Mouse (Mus musculus) cerebellum, adult 9-11 months (tissue): ENCODE measurements around the gene Txndc11.
"Not testable (repeated sequence)": the region's sequence is repeated elsewhere in the genome, so short reads cannot be mapped to it uniquely, and the experiment has no call there.

ENCODE experiments used
- DNase-seq: peaks from one replicate; pipeline ENCODE4 v3.0.0; 2022

Txndc11 gene

GRCm38 (mm10) chr16:11134348-11135344, at the start of gene Txndc11:
Txndc11 (minus strand) TSS chr16:11134650.
- peak; percentile 99 for DNase-seq

DNA sequence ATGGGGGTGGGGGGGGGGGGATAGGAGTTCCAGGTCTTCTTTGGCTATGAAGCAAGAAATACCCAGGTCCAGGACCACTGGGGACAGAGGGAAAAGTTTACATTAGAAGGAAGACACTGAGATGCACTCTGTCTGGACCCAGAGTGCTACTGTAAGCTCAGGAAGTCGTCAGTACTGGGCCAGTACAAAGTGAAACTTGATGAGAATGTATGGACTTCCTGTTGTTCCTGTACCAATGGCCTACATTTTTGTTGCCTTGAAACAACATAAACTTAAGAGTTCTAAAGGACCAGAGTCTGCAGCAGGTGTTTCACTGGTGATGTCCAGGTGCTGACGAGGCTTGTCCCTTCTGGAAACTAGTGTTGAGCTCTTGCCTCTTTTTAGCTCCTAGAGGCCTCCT, 43.0 kb upstream of the Txndc11 start:
- DNase-seq: no peak

- DNase-seq: no peak
These were observed 42.4 kb upstream of the Txndc11 start for GRCm38 (mm10) chr16:11176884-11177244.

DNA sequence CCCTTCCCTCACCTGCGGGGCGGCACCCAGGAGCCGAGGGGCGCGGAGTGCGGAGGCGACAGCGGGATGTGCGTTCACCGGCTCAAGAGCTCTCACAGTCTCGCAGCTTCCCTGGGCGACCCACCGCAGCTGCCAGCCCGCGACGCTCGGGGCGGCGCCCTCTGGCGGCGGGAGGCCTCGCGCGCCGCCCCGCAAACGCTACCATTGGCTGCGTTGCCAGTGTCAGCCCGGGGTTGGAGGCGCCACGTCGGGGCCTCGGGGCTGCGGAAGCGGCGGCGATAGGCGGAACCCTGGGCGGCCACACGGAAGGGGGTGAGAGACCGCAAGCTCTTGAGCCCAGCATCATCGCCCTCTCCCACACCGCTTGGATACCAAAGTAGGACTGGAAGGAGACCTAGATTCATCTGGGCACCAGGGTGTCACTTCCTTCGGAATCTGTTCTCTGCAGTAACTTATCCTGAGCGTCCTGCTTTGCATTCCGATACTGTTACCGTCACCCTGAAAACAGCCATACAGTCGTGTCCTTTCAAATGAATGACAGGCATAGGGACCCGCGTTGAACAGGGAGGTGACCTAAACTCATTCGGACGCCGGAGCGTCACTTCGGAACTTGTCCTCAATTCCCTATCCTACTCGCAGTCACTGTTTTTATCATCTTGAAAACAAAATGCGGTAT, 41.9 kb upstream of the Txndc11 start, which contains the start of gene Zc3h7a:
Gene Zc3h7a (minus strand): TSS at position 186 of the 676 bp plus-strand sequence.
- DNase-seq: peak; percentile 92

GRCm38 (mm10) chr16:11175489-11176207, 41.2 kb upstream of the Txndc11 start:
- DNase-seq: no peak

- no peak for DNase-seq
These were observed 40.6 kb upstream of the Txndc11 start for GRCm38 (mm10) chr16:11175100-11175488.

DNA sequence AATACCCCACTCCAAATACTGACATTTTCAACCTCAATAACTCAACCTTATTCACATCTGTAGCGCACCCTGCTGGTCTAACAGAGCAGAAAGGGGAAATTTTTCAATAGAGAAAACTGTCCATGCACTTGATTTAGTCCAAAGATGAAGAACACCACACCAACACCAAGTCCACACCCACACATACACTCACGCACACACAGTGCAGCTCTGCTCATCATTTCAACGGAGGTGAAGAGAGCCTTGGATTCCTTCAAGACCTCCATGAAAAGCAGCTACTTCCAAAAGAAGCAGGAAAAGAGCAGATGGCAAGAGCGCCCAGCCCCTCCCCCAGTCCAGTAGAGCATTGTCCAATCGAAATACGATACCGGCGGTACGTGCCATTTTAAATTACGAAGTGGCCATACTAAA, 40.2 kb upstream of the Txndc11 start:
- peak; percentile 42 for DNase-seq

- no peak for DNase-seq
These were observed 37.2 kb upstream of the Txndc11 start for GRCm38 (mm10) chr16:11171679-11172078.

GRCm38 (mm10) chr16:11166431-11166830, 32.0 kb upstream of the Txndc11 start:
- no peak for DNase-seq

DNA sequence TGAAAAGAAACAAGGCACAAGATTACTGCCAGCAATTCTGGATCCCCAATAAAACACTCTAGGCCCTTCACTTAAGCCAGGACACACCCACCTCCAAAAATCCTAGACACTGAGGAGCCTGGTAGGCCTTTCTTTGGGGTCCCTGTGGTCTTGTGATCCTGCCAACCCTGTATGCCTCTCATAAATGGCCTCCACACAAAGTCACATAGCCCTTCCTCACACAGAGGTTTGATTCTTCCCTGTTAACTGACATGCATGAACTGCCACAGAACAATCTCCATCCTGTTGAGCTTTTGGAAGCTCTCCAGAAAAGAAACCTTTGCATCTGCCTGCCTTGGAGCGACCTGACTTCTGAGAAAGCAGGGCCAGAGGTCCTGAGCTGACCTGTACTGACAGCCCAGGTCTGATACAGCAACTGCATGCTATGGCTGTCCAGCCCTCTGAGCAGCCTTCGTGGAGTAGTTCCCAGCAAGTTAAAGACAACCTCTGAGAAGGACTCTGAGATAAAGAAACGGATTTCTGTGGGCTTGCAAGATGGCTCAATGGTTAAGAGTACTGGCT, 30.3 kb upstream of the Txndc11 start:
- DNase-seq: no peak

- DNase-seq: not testable (repeated sequence)
These were observed 23.3 kb upstream of the Txndc11 start for GRCm38 (mm10) chr16:11157721-11158120.

DNA sequence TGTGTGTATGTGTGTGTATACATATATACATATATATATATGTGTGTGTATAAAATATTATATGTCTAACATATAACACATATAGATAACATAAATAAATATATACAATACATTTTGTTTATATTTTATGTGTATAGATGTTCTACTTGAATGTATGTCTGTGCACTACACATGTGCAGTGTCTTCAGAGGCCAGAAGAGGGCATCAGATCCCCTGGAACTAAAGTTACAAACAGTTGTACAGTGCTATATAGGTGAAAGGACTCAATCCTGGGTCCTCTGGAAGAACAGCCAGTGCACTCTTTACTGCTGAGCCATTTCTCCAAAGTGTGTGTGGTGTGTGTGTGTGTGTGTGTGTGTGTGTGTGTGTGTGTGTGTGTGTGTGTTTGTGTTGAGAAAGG, 20.1 kb upstream of the Txndc11 start:
- DNase-seq: no peak

DNA sequence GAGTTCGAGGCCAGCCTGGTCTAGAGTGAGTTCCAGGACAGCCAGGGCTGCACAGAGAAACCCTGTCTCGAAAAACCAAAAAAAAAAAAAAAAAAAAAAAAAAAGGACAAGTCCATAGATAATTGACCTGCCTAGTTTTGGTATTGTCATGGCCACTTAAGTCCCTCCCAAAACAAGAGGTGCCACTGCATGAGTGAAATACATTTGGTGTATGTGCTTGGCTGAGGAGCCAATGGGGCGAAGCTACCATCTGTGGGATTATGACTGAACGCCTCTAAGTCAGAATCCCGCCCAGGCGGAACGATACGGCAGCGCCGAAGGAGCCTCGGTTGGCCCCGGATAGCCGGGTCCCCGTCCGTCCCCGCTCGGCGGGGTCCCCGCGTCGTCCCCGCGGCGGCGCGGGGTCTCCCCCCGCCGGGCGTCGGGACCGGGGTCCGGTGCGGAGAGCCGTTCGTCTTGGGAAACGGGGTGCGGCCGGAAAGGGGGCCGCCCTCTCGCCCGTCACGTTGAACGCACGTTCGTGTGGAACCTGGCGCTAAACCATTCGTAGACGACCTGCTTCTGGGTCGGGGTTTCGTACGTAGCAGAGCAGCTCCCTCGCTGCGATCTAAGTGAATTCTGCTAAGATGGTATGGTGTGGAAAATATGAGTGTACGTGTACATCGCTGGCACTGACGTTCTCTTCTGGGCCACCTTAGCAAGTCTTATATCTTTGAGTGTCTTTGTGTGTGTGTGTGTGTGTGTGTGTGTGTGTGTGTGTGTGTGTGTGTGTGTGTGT, 9.4 kb upstream of the Txndc11 start:
- DNase-seq: peak; percentile 98

GRCm38 (mm10) chr16:11133476-11134347, 738 bp downstream of the Txndc11 start:
- no peak for DNase-seq

- no peak for DNase-seq
These were observed 1.6 kb downstream of the Txndc11 start for GRCm38 (mm10) chr16:11132839-11133238.

DNA sequence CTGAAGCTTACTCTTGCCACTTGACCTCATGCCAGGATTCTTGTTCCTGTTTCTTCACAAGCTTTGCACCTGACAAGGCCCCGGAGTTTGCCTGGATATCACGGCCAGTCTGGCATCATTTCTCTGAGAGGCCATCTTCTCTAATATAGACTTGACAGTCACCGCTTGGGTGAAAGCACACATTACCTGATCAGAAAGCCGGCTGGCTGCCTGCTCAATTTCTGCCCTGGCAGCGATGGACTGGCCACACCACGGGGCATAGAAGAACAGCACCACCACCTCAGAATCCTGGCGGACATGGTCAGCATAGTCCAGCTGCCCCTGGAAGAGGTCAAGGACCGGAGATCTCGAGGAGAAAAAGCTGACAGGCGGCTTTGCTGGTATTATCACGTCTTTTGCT, 6.1 kb downstream of the Txndc11 start:
- DNase-seq: peak; percentile 74

DNA sequence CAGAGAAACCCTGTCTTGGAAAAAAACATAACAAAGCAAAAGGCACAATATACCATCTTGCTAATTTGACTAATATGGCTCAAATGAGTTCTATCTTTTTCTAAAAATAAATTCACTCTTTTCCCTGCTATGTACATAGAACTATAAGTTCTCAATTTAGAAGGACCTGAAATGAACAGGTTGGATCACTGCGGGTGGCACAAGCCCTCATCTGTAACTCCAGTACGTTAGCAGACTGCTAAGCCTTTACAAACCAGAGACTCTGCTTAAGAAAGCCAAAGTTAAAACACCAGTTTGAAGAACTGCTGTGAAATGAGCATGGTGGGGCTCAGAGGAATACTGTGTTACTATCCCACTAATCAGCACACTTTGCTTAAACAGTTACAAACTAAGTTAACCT, 9.1 kb downstream of the Txndc11 start:
- peak; percentile 67 for DNase-seq

- no peak for DNase-seq
These were observed 10.3 kb downstream of the Txndc11 start for GRCm38 (mm10) chr16:11124110-11124509.

- DNase-seq: no peak
These were observed 11.8 kb downstream of the Txndc11 start for GRCm38 (mm10) chr16:11122625-11123024.

GRCm38 (mm10) chr16:11109198-11109740, 25.2 kb downstream of the Txndc11 start:
- no peak for DNase-seq

DNA sequence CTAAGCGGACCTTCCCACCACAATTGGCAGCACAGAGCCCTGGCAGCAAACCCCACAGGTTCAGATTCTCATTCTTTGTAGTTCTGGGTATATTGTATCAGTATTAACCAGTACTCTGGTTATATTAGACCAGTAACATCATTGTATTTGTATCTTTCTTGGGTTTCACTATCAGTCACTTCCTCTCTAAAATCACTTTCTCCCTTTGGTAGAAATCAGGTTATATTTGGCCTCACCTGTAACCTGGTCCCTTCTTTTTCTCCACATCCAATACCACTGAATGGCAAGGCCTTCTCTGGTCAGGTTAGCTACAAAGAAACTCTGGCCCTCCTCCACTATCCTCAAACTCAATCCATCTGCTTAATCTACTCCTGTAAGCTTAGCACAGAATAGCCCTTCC, 29.5 kb downstream of the Txndc11 start:
- no peak for DNase-seq
